Mouse (Mus musculus) kidney, postnatal 0 days (tissue): Measurements from ENCODE around the gene Cdkn1c. TPM values are rescaled to one million over a fixed set of nuclear protein-coding genes. Genes with fewer than 3 reads are reported as not detected.
A peak's percentile ranks its signal among the peaks of the same experiment; 100 is the strongest.

ENCODE experiments used
- ATAC-seq: fragments of 200-750 bp; cut with Nextera tagmentation; replicated peaks from 2 replicates; pipeline ENCODE4 v1.8.0; 2017; ENCODE audit warnings: low read depth, moderate number of reproducible peaks, moderate TSS enrichment, moderate library complexity; ENCODE audit not compliant: low FRiP score
- DNase-seq: peaks from one replicate; pipeline ENCODE4 v3.0.0-alpha.2; 2016; ENCODE audit warnings: low spot score
- H3K27ac ChIP-seq: fragments of 300-500 bp; sonication (generic); 2 replicates; pipeline ENCODE4 v1.5.1; 2014; ENCODE audit warnings: mild to moderate bottlenecking
- H3K27me3 ChIP-seq: fragments of 300-500 bp; sonication (generic); 2 replicates; pipeline ENCODE4 v1.6.1; 2014; ENCODE audit warnings: low read length, mixed read lengths; ENCODE audit not compliant: insufficient read depth
- H3K36me3 ChIP-seq: fragments of 300-500 bp; sonication (generic); 2 replicates; pipeline ENCODE4 v1.6.1; 2014; ENCODE audit warnings: low read length, mixed read lengths; ENCODE audit not compliant: insufficient read depth
- H3K4me1 ChIP-seq: fragments of 300-500 bp; sonication (generic); replicated peaks from 2 replicates; pipeline ENCODE4 v1.6.1; 2014; ENCODE audit warnings: antibody characterized with exemption, low read length, mixed read lengths; ENCODE audit not compliant: insufficient read depth
- H3K4me2 ChIP-seq: fragments of 300-500 bp; sonication (generic); 2 replicates; pipeline ENCODE4 v1.6.1; 2014; ENCODE audit warnings: mild to moderate bottlenecking, low read length, moderate library complexity, mixed read lengths
- H3K4me3 ChIP-seq: fragments of 300-500 bp; sonication (generic); replicated peaks from 2 replicates; pipeline ENCODE4 v1.5.1; 2014; ENCODE audit warnings: low read depth, low read length
- H3K9ac ChIP-seq: fragments of 300-500 bp; sonication (generic); 2 replicates; pipeline ENCODE4 v1.6.1; 2014; ENCODE audit warnings: low read depth, low read length
- H3K9me3 ChIP-seq: fragments of 300-500 bp; sonication (generic); replicated peaks from 2 replicates; pipeline ENCODE4 v1.6.1; 2016; ENCODE audit warnings: low read length, inconsistent platforms, mixed read lengths
- CTCF ChIP-seq: IDR thresholded peaks from 2 replicates; pipeline ENCODE4 v1.5.1; 2016; ENCODE audit warnings: antibody characterized with exemption, low read depth, mild to moderate bottlenecking, moderate library complexity
- WGBS: fragments of 180-500 bp; shearing (Covaris S2); extraction: QIAGEN DNeasy Blood & Tissue Kit; methylation state at CpG from one replicate; pipeline ENCODE4 v1.1.7; 2014; 5-methylcytosine and 5-hydroxymethylcytosine counted together
- polyA plus RNA-seq: library from polyadenylated mRNA; unstranded; fragments of >200 nt; fragmentation: Nextera tagmentation; extraction: Ambion mirVana; gene quantifications from 2 replicates; pipeline ENCODE4 v1.2.1, GENCODE M21; 2015

Gene Cdkn1c
- polyA plus RNA-seq, 1 experiment from 2014 or later, result 594 TPM

- no peak overlapping the region for H3K27ac ChIP-seq
- peak overlapping the region; percentile 55 for H3K4me2 ChIP-seq
- no peaks in the 10 kb centered on the region for H3K36me3 ChIP-seq
- H3K9ac ChIP-seq, result peak overlapping the region; percentile 29; the same call in 1 of the 2 replicates
- peak overlapping the region; percentile 11; the same call in 1 of the 2 replicates for H3K4me3 ChIP-seq
- ATAC-seq (no peak), DNase-seq (no peak)
- TF ChIP-seq CTCF, result no peak
- peaks cover 10% of the 10 kb centered on the region; the same call in 1 of the 2 replicates for H3K9me3 ChIP-seq
- WGBS, result 27% methylated on average over 52 of the region's 56 CpGs
- H3K27me3 ChIP-seq, result no peaks in the 10 kb centered on the region
- no peaks in the 10 kb centered on the region for H3K4me1 ChIP-seq
Observed at GRCm38 (mm10) chr7:143464811-143465560, 4.1 kb upstream of the Cdkn1c start.

GRCm38 (mm10) chr7:143463865-143464415 is 3.1 kb upstream of the Cdkn1c start:
- ATAC-seq (no peak), DNase-seq (peak; percentile 86)
- no peak overlapping the region for H3K9ac ChIP-seq
- WGBS, result 27% methylated on average over 11 of the region's 11 CpGs
- no peaks in the 10 kb centered on the region for H3K27me3 ChIP-seq
- H3K4me1 ChIP-seq, result no peaks in the 10 kb centered on the region
- no peak overlapping the region for H3K4me2 ChIP-seq
- H3K27ac ChIP-seq, result no peak overlapping the region
- no peak overlapping the region for H3K4me3 ChIP-seq
- peak; percentile 85 for TF ChIP-seq CTCF
- no peaks in the 10 kb centered on the region for H3K36me3 ChIP-seq
- peaks cover 17% of the 10 kb centered on the region; the same call in 1 of the 2 replicates for H3K9me3 ChIP-seq

- 76% methylated on average over 5 of the region's 5 CpGs for WGBS
- Histone ChIP-seq H3K27ac (no peak overlapping the region), H3K36me3 (no peaks in the 10 kb centered on the region)
Observed at GRCm38 (mm10) chr7:143462516-143462915, 1.7 kb upstream of the Cdkn1c start.

GRCm38 (mm10) chr7:143461920-143462319 is 1.1 kb upstream of the Cdkn1c start:
- Histone ChIP-seq H3K4me3 (no peak overlapping the region), H3K36me3 (no peaks in the 10 kb centered on the region), H3K4me1 (no peaks in the 10 kb centered on the region), H3K27me3 (no peaks in the 10 kb centered on the region), H3K9me3 (peaks cover 17% of the 10 kb centered on the region; the same call in 1 of the 2 replicates), H3K9ac (no peak overlapping the region), H3K4me2 (no peak overlapping the region), H3K27ac (no peak overlapping the region)
- DNase-seq (no peak), ATAC-seq (no peak)
- TF ChIP-seq CTCF, result no peak
- 38% methylated on average over 11 of the region's 11 CpGs for WGBS

More at GRCm38 (mm10) chr7:143462516-143462915, 1.7 kb upstream of the Cdkn1c start:
- peaks cover 17% of the 10 kb centered on the region; the same call in 1 of the 2 replicates for H3K9me3 ChIP-seq
- H3K4me2 ChIP-seq, result no peak overlapping the region
- H3K27me3 ChIP-seq, result no peaks in the 10 kb centered on the region
- H3K4me1 ChIP-seq, result no peaks in the 10 kb centered on the region
- H3K9ac ChIP-seq, result no peak overlapping the region
- DNase-seq, result no peak
- H3K4me3 ChIP-seq, result no peak overlapping the region
- no peak for TF ChIP-seq CTCF
- no peak for ATAC-seq

GRCm38 (mm10) chr7:143461294-143461870 is 532 bp upstream of the Cdkn1c start:
- peak overlapping the region; percentile 63; the same call in 1 of the 2 replicates for H3K4me2 ChIP-seq
- no peak for TF ChIP-seq CTCF
- no peak overlapping the region for H3K27ac ChIP-seq
- H3K27me3 ChIP-seq, result no peaks in the 10 kb centered on the region
- peak overlapping the region; percentile 52 for H3K4me3 ChIP-seq
- 42% methylated on average over 27 of the region's 32 CpGs for WGBS
- ATAC-seq (peak; percentile 26; the same call in 1 of the 2 replicates), DNase-seq (no peak)
- peaks cover 17% of the 10 kb centered on the region; the same call in 1 of the 2 replicates for H3K9me3 ChIP-seq
- H3K4me1 ChIP-seq, result no peaks in the 10 kb centered on the region
- H3K36me3 ChIP-seq, result no peaks in the 10 kb centered on the region
- H3K9ac ChIP-seq, result 0 out of 2 replicates have a peak overlapping the region, but pooled peaks have one; percentile 23

- ATAC-seq, result no peak; the same call in 1 of the 2 replicates
- H3K27ac ChIP-seq, result peak overlapping the region; percentile 68
- H3K27me3 ChIP-seq, result no peaks in the 10 kb centered on the region
- H3K4me1 ChIP-seq, result no peaks in the 10 kb centered on the region
- no peaks in the 10 kb centered on the region for H3K36me3 ChIP-seq
- H3K9ac ChIP-seq, result peak overlapping the region; percentile 67
- 46% methylated on average over 57 of the region's 60 CpGs for WGBS
- peak overlapping the region; percentile 63 for H3K4me2 ChIP-seq
- H3K4me3 ChIP-seq, result peak overlapping the region; percentile 52
- no peak for DNase-seq
- H3K9me3 ChIP-seq, result peaks cover 17% of the 10 kb centered on the region; the same call in 1 of the 2 replicates
- 0 out of 2 replicates have a peak, but pooled peaks have one; percentile 3 for TF ChIP-seq CTCF
Observed at GRCm38 (mm10) chr7:143460217-143460834, 524 bp downstream of the Cdkn1c start.
